Mouse (Mus musculus): ENCODE data around the gene Olfr1271.
"Not testable (repeated sequence)": the region's sequence is repeated elsewhere in the genome, so short reads cannot be mapped to it uniquely, and the experiment has no call there.

The Olfr1271 gene

DNA sequence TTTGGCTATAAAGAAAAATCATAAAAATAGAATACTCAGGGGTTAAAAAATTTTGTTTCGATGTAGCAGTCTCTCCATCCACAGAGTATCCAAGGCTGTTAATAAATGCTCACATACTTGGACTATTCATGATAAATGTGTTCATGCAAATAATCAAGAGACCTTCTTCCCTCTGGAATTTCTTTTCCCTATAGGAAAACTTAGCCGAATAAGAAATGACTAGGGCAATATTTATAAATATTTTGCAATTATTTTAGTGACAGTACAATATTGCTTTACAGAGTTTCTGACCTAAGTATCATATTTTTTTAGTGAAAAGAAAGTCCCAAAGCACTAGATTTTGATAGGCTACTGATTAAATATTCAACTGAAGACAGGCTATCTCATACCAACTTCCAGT lies at the start of gene Olfr1271:
Olfr1271 (minus strand) TSS at position 101 of the 400 bp plus-strand sequence.
- DNase-seq = no peak

- DNase-seq = no peak
These were observed 21.9 kb upstream of the Olfr1271 start, which contains the start of gene Olfr1272 for GRCm38 (mm10) chr2:90292741-90293140. Gene Olfr1272, minus strand, starts transcription at chr2:90292841.

DNA sequence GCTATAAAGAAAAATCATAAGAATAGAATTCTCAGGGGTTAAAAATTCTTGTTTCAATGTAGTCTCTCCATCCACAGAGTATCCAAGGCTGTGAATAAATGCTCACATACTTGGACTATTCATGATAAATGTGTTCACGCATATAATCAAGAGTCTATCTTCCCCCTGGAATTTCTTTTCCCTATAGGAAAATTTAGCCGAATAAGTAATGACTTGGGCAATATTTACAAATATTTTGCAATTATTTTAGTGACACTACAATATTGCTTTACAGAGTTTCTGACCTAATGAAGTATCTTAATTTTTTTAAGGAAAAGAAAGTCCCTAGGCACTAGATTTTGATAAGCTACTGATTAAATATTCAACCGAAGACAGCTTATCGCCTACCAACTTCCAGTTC lies 13.3 kb downstream of the Olfr1271 start, which contains the start of gene Olfr142:
Olfr142 (minus strand) TSS at position 101 of the 400 bp plus-strand sequence.
- no peak for DNase-seq

DNA sequence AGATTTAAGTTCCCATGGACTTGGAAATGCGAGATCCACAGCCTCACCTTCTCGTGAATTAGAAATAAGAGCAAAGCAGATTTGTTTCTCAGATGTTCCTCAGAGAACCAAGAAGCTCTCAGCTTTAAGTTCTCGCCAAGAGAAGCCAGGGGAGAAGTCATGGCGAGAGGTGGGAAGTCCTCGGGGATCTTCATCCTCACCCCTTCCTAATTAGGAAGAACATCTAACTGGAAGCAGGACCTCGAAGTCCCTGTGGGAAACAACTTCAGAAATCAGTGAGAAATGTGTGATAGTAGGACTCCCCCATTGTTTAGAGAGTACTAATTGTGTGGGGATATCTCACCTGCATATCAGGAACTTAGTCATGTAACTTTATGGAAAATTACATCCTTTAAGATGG lies 46.4 kb downstream of the Olfr1271 start, which contains the start of gene Olfr1506:
Olfr1506 (minus strand) TSS at position 101 of the 400 bp plus-strand sequence.
- DNase-seq = not testable (repeated sequence)

All from cerebellum, postnatal 14 days (tissue).